Mouse (Mus musculus) c-Kit-positive CD71-positive TER-119-positive erythroid progenitor cells, embryonic 14.5 days (primary cell): ENCODE data around the gene Ccni.

Experiments used
- DNase-seq: peaks from one replicate; pipeline ENCODE4 v3.0.0-alpha.2; 2013; ENCODE audit warnings: low spot score

Ccni gene

GRCm38 (mm10) chr5:93201181-93201580 is 5.1 kb downstream of the Ccni start:
- DNase-seq: no peak

- no peak for DNase-seq
Measured at GRCm38 (mm10) chr5:93198232-93198631, 8.1 kb downstream of the Ccni start.

GRCm38 (mm10) chr5:93190428-93190827 is 15.9 kb downstream of the Ccni start:
- DNase-seq: no peak

DNA sequence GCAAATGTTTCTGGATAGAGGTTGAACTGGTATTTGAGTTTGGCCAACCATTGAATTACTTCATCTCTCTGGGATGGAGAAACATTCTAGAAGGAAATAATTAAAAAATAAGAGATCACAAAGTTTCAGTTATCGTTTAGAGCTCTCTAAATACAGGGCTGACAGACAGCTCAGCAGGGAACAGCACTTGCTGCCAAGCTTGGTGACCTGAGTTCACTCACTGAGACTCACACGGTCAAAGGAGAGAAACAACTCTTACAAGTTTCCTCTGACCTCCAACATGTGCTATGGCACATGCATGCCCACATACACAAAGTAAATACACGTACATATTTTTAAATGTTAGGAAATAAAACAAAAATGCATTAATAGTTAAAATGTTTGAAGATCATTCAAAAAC is 16.7 kb downstream of the Ccni start:
- no peak for DNase-seq

GRCm38 (mm10) chr5:93184548-93184947 is 21.7 kb downstream of the Ccni start:
- DNase-seq: no peak

DNA sequence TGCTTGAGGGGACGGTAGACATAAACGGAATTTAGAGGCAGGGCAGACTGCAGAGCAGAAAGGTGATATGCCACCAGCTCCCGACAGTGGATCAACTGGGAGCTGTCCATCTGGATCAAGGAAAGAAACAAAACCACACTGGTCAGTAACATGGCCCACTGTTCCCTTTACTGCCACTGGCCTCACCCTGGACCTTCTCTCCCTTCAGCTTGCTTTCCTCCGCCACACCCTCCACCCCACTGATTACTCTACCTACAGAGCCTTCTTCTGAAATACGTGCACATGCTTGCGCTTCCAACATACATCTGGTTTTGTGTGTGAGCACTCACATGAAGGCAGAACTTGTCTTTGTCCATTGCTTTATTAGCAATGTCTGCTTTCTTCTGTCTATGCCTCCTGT is 23.0 kb downstream of the Ccni start:
- DNase-seq: no peak

DNA sequence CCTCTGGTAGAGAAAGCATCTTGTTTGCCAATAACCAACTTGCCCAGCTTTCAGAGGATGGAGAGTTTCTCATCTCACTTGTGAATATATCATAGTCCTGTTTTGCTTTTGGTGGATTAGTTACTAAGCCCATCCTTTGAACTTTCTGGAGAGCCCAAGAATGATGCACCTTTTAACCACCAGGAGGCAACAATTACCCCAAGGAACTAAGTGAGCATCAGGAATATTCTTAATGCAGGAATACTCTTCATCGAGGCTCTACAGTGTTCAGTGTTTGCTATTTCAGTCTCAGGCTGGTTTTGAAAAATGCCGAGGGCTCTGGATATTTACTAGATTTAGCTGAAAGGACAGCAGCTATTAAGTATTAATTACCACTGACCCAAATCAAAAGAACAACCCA is 26.0 kb downstream of the Ccni start:
- no peak for DNase-seq

GRCm38 (mm10) chr5:93178616-93179015 is 27.7 kb downstream of the Ccni start:
- DNase-seq: no peak

GRCm38 (mm10) chr5:93174675-93175074 is 31.6 kb downstream of the Ccni start:
- DNase-seq: no peak

DNA sequence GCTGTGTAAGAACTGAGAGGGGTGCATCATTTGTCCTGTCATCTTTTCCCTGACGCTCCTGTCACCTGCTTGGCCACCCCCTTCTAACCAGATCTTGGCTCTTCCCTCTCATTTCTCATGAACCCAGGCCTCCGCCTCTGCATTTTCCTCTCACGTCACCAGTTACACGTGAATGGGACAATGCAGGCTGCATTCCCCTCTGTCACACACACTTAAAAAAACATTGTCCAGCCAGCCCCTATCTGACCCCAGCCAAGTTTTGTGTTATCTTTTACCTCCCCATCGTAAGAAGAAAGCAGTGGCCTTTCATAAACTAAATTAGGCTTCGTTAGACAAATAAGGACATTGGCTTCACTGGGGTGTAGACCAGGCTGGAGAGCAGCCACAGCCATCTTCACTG is 33.8 kb downstream of the Ccni start:
- no peak for DNase-seq

DNA sequence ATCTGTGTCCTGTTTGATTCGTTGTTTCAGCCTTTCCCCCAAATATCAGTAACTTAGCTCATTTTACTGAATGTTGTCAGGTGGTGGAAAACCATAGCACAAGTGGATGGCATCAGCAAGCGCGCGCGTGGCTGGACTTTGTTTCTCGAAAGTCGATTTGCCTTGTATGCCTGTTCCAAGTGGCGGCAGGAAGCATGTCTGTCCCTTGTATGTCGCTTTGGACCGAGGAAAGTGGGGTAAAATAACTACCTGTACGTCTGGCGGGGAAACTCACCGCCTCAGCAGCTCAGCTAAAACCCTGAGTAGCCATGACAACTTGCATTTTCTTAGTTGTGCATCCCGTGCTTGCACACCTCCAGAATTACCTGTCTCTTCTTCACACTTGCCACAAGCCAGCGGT is 34.9 kb downstream of the Ccni start:
- DNase-seq: no peak

DNA sequence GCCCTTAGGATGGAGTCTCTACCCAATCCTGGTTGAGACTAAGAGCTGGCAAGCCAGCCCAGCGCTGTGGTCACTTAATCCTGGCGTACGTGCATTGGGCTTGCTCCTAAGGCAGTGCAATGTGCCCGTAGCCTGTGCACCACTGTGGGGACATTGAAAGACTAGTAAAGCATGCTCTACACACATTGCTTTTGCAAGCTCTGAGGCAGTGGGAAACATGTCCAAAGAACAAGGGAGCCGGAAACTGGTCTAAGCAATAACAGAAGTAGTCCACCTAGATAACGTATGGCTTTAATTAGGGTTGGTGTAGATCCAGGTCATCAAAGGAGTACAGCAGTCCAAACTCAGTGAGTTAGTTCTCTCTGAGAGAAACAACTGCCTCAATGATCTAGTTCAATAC is 37.6 kb downstream of the Ccni start:
- DNase-seq: no peak

DNA sequence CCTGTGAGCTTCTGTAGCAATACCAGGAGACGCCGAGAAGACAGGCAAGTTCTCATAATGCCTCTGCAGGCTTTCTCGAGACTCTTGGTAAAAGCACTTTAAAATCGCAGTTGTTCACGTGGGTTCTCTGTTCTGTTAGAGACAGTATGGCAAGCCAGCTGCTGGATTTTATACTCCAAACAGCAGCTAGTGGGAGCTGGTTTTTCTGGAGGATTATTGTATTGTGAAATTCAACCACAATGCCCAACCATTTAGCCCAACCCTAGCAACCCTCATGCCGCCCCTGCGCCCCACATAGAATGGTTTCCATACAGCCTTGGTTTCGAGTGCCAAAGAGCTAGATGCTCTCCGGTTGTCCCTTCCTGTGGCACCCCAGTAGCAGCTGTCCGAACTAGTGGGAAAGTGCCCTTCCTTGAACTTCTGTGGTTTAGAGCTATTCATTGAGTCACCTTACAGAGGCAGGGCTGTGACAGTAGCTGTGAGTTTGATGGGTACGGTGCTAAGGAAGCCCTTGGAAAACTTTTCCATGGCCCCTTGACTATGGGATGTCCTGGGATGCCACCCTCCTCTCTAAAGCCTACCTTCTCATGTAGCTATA is 38.3 kb downstream of the Ccni start:
- DNase-seq: no peak

- DNase-seq: no peak
Measured at GRCm38 (mm10) chr5:93163541-93163940, 42.8 kb downstream of the Ccni start.

GRCm38 (mm10) chr5:93154401-93154800 is 51.9 kb downstream of the Ccni start:
- DNase-seq: no peak

- no peak for DNase-seq
Measured at GRCm38 (mm10) chr5:93152451-93152850, 53.8 kb downstream of the Ccni start.

DNA sequence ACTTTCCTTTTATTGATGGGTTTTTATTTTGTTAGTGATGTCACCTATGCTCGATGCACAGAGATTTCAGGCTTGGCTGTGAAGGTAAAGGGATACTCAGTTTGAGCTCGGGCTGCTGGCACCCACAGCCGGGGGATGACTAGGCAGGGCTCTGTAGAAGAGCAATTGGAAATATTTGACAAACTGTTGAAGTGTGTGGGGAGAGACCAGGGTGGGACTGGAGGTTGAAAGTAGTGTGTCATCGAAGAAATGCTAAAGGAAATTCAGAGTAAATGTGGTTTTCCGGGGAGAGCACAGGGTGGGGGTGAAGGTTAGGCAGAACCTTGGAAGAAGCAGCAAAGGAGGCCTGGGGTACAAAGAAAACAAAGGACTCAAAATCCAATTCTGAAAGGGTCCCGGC is 54.3 kb downstream of the Ccni start:
- no peak for DNase-seq

DNA sequence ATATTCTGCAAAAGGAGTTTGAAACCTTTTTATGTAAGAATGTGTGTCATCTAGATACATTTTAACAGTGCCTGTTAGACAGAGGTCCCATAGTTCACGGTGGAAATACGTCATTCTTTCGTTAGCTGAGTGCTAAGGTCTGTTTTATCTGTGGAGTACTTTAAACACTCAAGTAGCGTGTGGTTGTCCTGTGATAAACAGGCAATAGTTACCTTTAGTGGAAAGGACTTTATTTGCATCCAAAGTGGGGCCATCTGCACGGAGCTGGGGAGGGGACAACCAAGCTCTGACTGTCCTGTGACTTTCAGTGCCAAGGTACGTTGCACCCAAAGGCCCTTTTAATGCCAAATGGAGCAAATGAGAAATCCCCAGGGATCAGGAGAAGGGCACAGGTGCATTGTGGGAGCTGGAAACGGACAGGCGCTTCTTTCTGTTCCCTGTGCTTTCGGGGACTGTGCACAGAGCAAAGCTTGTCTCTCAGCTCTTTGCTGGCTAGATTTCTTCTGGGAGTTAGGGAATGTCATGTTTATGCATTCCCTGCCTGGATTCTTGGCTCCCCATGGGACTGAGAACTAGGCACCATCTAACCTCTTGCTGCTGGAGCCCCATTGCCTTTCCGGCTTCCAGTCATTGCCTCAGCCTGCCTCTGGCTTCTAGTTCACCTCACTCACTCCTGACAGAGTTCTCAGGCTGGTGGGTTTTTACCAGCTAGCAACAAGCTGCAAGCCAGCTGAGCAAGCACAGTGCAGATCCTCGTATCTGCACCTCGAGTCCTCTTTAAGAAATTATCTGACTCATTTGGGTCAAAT is 56.1 kb downstream of the Ccni start:
- no peak for DNase-seq

DNA sequence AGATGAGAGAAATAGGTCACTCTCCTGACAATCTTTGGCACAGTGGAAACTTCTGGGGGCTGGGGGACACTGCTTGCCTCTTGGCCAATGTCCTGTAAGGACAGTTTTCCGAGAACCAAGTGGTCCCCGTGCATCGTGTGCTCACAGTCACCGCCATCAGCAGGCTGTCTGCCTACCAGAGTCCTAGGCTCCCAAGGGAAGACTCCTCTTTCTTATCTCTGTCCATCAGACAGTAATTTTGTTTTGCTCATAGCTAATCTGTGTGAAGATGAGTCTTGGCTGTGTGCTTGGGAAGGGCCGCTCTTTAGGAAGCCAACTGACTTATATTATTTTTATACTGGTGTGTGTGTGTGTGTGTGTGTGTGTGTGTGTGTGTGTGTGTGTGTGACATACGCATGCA is 60.8 kb downstream of the Ccni start:
- no peak for DNase-seq

DNA sequence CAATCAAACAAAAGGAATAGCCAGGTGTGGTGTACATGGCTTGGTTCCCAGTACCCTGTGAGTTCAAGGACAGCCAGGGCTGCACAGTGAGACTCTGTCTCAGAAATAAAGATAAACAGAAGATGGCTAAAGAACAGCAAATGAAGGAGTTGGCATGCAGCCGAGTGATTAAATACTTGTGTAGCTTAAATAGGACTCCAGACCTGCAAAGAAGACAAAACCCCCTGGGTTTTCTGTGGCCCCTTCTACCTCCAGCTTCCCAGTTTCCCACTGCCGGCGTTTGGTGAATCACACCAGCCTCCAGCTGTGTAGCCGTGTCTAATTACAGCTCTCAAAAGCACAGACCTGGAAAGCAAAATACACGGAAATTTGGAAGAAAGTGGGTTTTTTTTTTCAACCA is 61.4 kb downstream of the Ccni start:
- DNase-seq: no peak

DNA sequence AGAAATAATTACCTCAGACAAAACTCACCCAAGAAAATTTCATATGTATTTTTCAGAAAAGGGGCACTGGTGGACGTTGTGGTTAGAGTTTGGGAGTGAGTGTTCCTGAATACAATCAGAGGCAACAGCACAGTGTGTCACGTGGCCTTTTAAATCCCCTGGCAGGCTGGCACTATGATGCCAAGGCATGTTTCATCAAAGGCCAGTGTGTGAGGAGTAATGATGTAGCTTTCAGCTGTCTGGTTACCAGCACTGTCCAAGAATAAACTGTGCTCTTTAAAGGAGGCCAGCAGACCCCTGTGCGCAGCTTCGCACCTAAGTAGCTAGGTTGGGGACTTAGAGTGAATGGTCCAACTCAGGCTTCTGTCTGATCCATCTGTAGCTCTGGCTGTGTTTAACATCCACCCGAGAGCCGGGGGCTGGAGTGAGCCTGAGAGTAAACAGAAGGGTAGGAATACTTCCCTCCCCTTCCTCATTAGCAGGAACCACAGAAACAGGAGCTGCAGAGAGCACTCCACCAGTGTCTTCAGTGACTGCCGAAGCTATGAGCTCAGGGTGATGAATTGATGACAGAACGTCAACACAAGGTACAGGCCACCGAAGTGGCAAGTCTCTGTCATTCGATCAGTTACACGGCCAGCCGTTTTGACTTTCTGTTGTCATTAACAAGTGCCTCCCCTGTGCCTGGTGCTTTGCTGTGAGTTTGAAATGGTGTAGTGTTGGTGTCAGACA is 62.8 kb downstream of the Ccni start:
- no peak for DNase-seq

DNA sequence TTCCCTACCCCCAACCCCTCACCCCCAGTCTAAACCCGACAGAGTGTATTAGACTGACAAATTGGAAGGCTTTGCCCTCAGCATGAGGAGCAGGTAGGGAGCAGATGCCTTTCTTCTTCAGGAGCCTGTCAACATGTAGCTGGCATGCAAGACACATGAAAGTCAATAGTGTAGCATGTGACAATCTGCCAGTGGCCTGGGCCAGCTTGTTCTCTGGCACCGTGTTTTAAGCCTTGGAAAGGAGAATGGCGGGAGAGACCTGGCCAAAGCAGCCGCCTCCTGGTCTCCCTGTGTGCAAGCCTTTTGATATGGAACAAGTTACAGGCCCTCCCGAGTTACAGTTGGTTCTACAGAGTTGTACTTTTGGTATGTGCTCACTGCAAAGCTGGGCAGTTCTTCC is 65.5 kb downstream of the Ccni start:
- no peak for DNase-seq

DNA sequence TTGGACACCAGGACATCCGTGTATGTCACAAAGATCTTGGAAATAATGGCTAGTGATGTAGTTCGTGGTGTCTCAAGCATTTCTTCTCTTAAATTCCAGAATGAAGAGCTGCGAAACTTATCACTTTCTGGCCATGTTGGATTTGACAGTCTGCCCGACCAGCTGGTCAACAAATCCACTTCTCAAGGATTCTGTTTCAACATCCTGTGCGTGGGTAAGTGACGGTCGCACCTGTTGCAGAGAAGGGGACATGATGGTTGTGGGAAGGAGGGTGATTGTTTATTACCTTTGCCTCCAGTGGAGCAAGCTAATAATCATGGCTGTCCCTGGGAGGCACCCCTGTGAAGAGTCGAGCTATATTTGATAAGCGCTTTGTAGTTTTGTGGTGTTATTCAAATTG is 66.9 kb downstream of the Ccni start:
- DNase-seq: no peak
